Mouse (Mus musculus): Measurements from ENCODE around the gene Atg14.
"Not testable (repeated sequence)": the region's sequence is repeated elsewhere in the genome, so short reads cannot be mapped to it uniquely, and the experiment has no call there.

Atg14 gene

GRCm38 (mm10) chr14:47544286-47544685 is 26.2 kb downstream of the Atg14 start:
- DNase-seq (ENCODE audit: low spot score in 2 of 2) = no peak

- DNase-seq (ENCODE audit: low spot score in 2 of 2) = no peak
Measured at GRCm38 (mm10) chr14:47542283-47542682, 28.2 kb downstream of the Atg14 start.

GRCm38 (mm10) chr14:47541325-47541948 is 29.0 kb downstream of the Atg14 start:
- peak; percentile 31 to 44 for DNase-seq (ENCODE audit: low spot score in 2 of 2)

GRCm38 (mm10) chr14:47535096-47535495 is 35.4 kb downstream of the Atg14 start:
- no peak for DNase-seq (ENCODE audit: low spot score in 2 of 2)

GRCm38 (mm10) chr14:47534176-47534525 is 36.3 kb downstream of the Atg14 start:
- DNase-seq (ENCODE audit: low spot score in 2 of 2) = no peak

GRCm38 (mm10) chr14:47533365-47534175 is 36.9 kb downstream of the Atg14 start:
- DNase-seq (ENCODE audit: low spot score in 2 of 2) = peak; percentile 31 to 45

- DNase-seq (ENCODE audit: low spot score in 2 of 2) = no peak
Measured at GRCm38 (mm10) chr14:47532496-47532895, 38.0 kb downstream of the Atg14 start.

GRCm38 (mm10) chr14:47529592-47529991 is 40.9 kb downstream of the Atg14 start:
- not testable (repeated sequence) for DNase-seq (ENCODE audit: low spot score in 2 of 2)

- peak; percentile 46 to 51 for DNase-seq (ENCODE audit: low spot score in 2 of 2)
Measured at GRCm38 (mm10) chr14:47529019-47529418, 41.4 kb downstream of the Atg14 start.

GRCm38 (mm10) chr14:47528293-47528692 is 42.2 kb downstream of the Atg14 start:
- DNase-seq (ENCODE audit: low spot score in 2 of 2) = no peak

GRCm38 (mm10) chr14:47527833-47528232 is 42.6 kb downstream of the Atg14 start:
- no peak for DNase-seq (ENCODE audit: low spot score in 2 of 2)

- no peak for DNase-seq (ENCODE audit: low spot score in 2 of 2)
Measured at GRCm38 (mm10) chr14:47525861-47526260, 44.6 kb downstream of the Atg14 start.

- DNase-seq (ENCODE audit: low spot score in 2 of 2) = no peak
Measured at GRCm38 (mm10) chr14:47525374-47525773, 45.1 kb downstream of the Atg14 start.

GRCm38 (mm10) chr14:47522301-47522700 is 48.1 kb downstream of the Atg14 start:
- no peak for DNase-seq (ENCODE audit: low spot score in 2 of 2)

- DNase-seq (ENCODE audit: low spot score in 2 of 2) = no peak
Measured at GRCm38 (mm10) chr14:47521609-47522008, 48.8 kb downstream of the Atg14 start.

GRCm38 (mm10) chr14:47520751-47521449 is 49.5 kb downstream of the Atg14 start:
- DNase-seq (ENCODE audit: low spot score in 2 of 2) = no peak

GRCm38 (mm10) chr14:47518619-47519018 is 51.8 kb downstream of the Atg14 start:
- DNase-seq (ENCODE audit: low spot score in 2 of 2) = peak; percentile 69 to 83

GRCm38 (mm10) chr14:47516755-47517154 is 53.7 kb downstream of the Atg14 start:
- DNase-seq (ENCODE audit: low spot score in 2 of 2) = no peak

GRCm38 (mm10) chr14:47515636-47516035 is 54.8 kb downstream of the Atg14 start:
- DNase-seq (ENCODE audit: low spot score in 2 of 2) = no peak

- DNase-seq (ENCODE audit: low spot score in 2 of 2) = peak; percentile 8 to 15
Measured at GRCm38 (mm10) chr14:47514816-47515453, 55.5 kb downstream of the Atg14 start.

GRCm38 (mm10) chr14:47513606-47514005 is 56.8 kb downstream of the Atg14 start:
- DNase-seq (ENCODE audit: low spot score in 2 of 2) = no peak

- DNase-seq (ENCODE audit: low spot score in 2 of 2) = no peak
Measured at GRCm38 (mm10) chr14:47510244-47510643, 60.2 kb downstream of the Atg14 start.
